ENCODE assay signal across 31 mouse cellular contexts in the genomic region with DNA sequence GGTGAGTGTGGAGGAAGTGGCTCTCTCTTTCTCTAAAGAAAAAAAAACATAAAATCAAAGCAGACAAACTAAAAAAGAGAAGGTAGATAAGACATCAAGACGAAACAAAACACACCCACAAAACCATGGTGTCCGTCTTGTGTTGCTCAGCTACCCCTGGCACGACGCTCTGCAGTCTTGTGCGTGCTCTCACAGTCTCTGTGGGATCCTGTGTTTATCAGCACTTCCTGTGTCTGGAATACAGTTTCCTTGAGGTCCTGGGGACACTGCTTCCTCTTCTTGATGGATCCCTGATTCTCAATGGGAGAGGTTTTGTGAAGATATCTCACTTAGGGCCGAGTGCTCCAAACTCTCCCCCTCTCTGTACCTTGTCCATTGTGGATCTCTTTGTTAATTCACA. TPM values are rescaled to one million over a fixed set of nuclear protein-coding genes. Genes with fewer than 3 reads are reported as not detected.
DNase-seq lines count a peak whose midpoint lies in the region; ATAC-seq and TF ChIP-seq lines count a peak whose summit lies in the region.
"Had no signal": no experiment of that assay in that cellular context is flagged by ENCODE, and none has a peak within 500 bp of the region (broad histone marks: within the 10 kb centered on the region; RNA-seq: fewer than 3 reads in every experiment).

No protein-coding gene starts in this region.

- H3K4me3 ChIP-seq in lung, embryonic 14.5 days (ENCODE audit: low read depth, low read length) = no peak overlapping the region
- no peak overlapping the region for H3K4me3 ChIP-seq in lung, adult 2 months (replicated peaks; ENCODE audit: extremely low read depth, low read depth, low read length)
- H3K4me3 ChIP-seq: embryonic facial prominence, embryonic 13.5 days; embryonic facial prominence, embryonic 15.5 days; erythroblast, embryonic 14.5 days; forebrain, embryonic 10.5 days; forebrain, embryonic 12.5 days had no signal

- TF ChIP-seq CTCF in lung, embryonic 14.5 days (IDR thresholded peaks at IDR 0.05; ENCODE audit: low read depth) = no peak
- TF ChIP-seq CTCF in lung, adult 2 months (IDR thresholded peaks at IDR 0.05; ENCODE audit: insufficient read depth, low read length) = no peak

- ATAC-seq in lung, embryonic 14.5 days (ENCODE audit: insufficient read depth) = no peak
- ATAC-seq: CD4-positive, CD25-positive, alpha-beta regulatory T cell, adult 4 months; forebrain, embryonic 14.5 days had no signal

- no peak overlapping the region for H3K9ac ChIP-seq in lung, embryonic 14.5 days
- H3K9ac ChIP-seq: embryonic facial prominence, embryonic 13.5 days; embryonic facial prominence, embryonic 15.5 days; forebrain, embryonic 12.5 days had no signal

- H3K36me3 ChIP-seq in lung, embryonic 14.5 days (ENCODE audit: insufficient read depth) = no peaks in the 10 kb centered on the region
- H3K36me3 ChIP-seq: embryonic facial prominence, embryonic 13.5 days; embryonic facial prominence, embryonic 15.5 days; forebrain, embryonic 10.5 days; forebrain, embryonic 12.5 days; G1E had no signal

- H3K27ac ChIP-seq in lung, embryonic 14.5 days (ENCODE audit: low read depth) = no peak overlapping the region
- H3K27ac ChIP-seq: embryonic facial prominence, embryonic 13.5 days; embryonic facial prominence, embryonic 15.5 days; forebrain, embryonic 10.5 days; forebrain, embryonic 12.5 days had no signal

- 69% methylated on average over 6 of the region's 6 CpGs for WGBS in lung, embryonic 14.5 days
- WGBS in lung, adult 2 months = 39% methylated on average over 6 of the region's 6 CpGs

- H3K9me3 ChIP-seq in lung, embryonic 14.5 days (ENCODE audit: low read depth, low read length) = 0 out of 2 replicates have a peak, but pooled peaks cover 6% of the 10 kb centered on the region
- H3K9me3 ChIP-seq: embryonic facial prominence, embryonic 15.5 days had no signal

- H3K4me1 ChIP-seq in lung, embryonic 14.5 days (ENCODE audit: insufficient read depth) = no peaks in the 10 kb centered on the region
- peaks cover 2% of the 10 kb centered on the region; the same call in 1 of the 2 replicates for H3K4me1 ChIP-seq in lung, adult 2 months (ENCODE audit: control insufficient read depth, insufficient read depth, low read length)
- H3K4me1 ChIP-seq: embryonic facial prominence, embryonic 13.5 days; embryonic facial prominence, embryonic 15.5 days; forebrain, embryonic 10.5 days; forebrain, embryonic 12.5 days had no signal

- intact Hi-C loops in heart, postnatal 14 days (cut with DNase I) = no loop called here

- H3K4me2 ChIP-seq in lung, embryonic 14.5 days = no peak overlapping the region
- H3K4me2 ChIP-seq: embryonic facial prominence, embryonic 13.5 days; embryonic facial prominence, embryonic 15.5 days; forebrain, embryonic 12.5 days had no signal

- no peak for TF ChIP-seq POLR2A in lung, adult 2 months (IDR thresholded peaks at IDR 0.05; ENCODE audit: borderline replicate concordance, extremely low read depth, low read depth, low read length)

- H3K27me3 ChIP-seq in lung, embryonic 14.5 days (ENCODE audit: insufficient read depth, low read length) = no peaks in the 10 kb centered on the region
- H3K27me3 ChIP-seq: CH12.LX; embryonic facial prominence, embryonic 13.5 days; embryonic facial prominence, embryonic 15.5 days; forebrain, embryonic 12.5 days had no signal

- peak; percentile 89 for DNase-seq in heart, adult 11 months
- DNase-seq in heart, postnatal 14 days = no peak
- DNase-seq in lung, embryonic 14.5 days = peak; percentile 16
- no peak for DNase-seq in lung, postnatal 4 days
- DNase-seq in lung, postnatal 14 days = peak; percentile 7
- DNase-seq in lung, adult 2 months = no peak
- DNase-seq in MEL-GATA-1-ER (ENCODE audit: extremely low read depth, low read depth) = peak; percentile 31
- DNase-seq: adrenal gland, adult 2 months; adrenal gland, postnatal 10 days; adrenal gland, postnatal 25 days; B cell, adult 2 months; cerebellum, adult 11 months; cerebellum, adult 18-20 months; cerebellum, adult 8-10 months; cerebellum, adult 9-11 months; cerebellum, postnatal 14 days; cerebellum, postnatal 36 days; embryo, embryonic 11 days had no signal

RNA-seq across cellular contexts. Expression of a gene that starts 36.9 kb away (rescaled TPM):
- total RNA-seq in heart, postnatal 14 days (2021) = 1 to 10 TPM; 4.1 to 6.5 TPM
- 2.4 and 4.4 TPM in 2 replicates for polyA plus RNA-seq in lung, embryonic 14.5 days (2014; fragmentation: Nextera tagmentation; extraction: Ambion mirVana)
- 28.6 and 45.4 TPM in 2 replicates for polyA plus RNA-seq in lung, adult 2 months (2012; rRNA removed)
- total RNA-seq: common myeloid progenitor, adult 5-6 weeks had no signal
- polyA plus RNA-seq: CD4-positive, CD25-positive, alpha-beta regulatory T cell, adult 4 months; erythroblast, embryonic 14.5 days had no signal

RNA-seq across cellular contexts. Expression of a gene that starts 41.7 kb away (rescaled TPM):
- not detected for total RNA-seq in heart, postnatal 14 days (2021)
- not detected in 2 replicates for polyA plus RNA-seq in lung, embryonic 14.5 days (2014; fragmentation: Nextera tagmentation; extraction: Ambion mirVana)
- polyA plus RNA-seq in lung, adult 2 months (2012; rRNA removed) = not detected in 2 replicates
- total RNA-seq: adrenal gland, adult 2 months; adrenal gland, postnatal 10 days; adrenal gland, postnatal 25 days; adrenal gland, postnatal 4 days; CH12.LX; common myeloid progenitor, adult 5-6 weeks had no signal
- polyA plus RNA-seq: adrenal gland, adult 2 months; brain, embryonic 14.5 days; CD4-positive, CD25-positive, alpha-beta regulatory T cell, adult 4 months; embryonic facial prominence, embryonic 11.5 days; embryonic facial prominence, embryonic 13.5 days; embryonic facial prominence, embryonic 15.5 days; erythroblast, embryonic 14.5 days; forebrain, embryonic 10.5 days; forebrain, embryonic 12.5 days; forebrain, embryonic 14.5 days; G1E had no signal

Comparison
In these comparisons a context has a peak if more than half of its experiments do, and no peak if none do; other contexts are left out.
1. DNase-seq: peak in heart, adult 11 months (single experiment), lung, embryonic 14.5 days (single experiment), lung, postnatal 14 days (single experiment) and MEL-GATA-1-ER (single experiment); none in heart, postnatal 14 days (0 of 2), lung, postnatal 4 days (0 of 2) and lung, adult 2 months (single experiment).